Mouse (Mus musculus) megakaryocyte, embryonic 14.5 days (primary cell): ENCODE measurements around the gene Bhlhe41. TPM values are rescaled to one million over a fixed set of nuclear protein-coding genes. Genes with fewer than 3 reads are reported as not detected.

ENCODE experiments used
- H3K27me3 ChIP-seq: replicated peaks from 2 replicates; pipeline ENCODE3; 2012; ENCODE audit warnings: inconsistent platforms
- H3K36me3 ChIP-seq: replicated peaks from 2 replicates; pipeline ENCODE3; 2012; ENCODE audit warnings: low read length, inconsistent platforms, mixed read lengths
- H3K4me1 ChIP-seq: 2 replicates; pipeline ENCODE4 v1.6.1; 2012; ENCODE audit warnings: inconsistent platforms
- H3K4me3 ChIP-seq: replicated peaks from 2 replicates; pipeline ENCODE3; 2012; ENCODE audit warnings: moderate library complexity, mild to moderate bottlenecking, inconsistent platforms
- H3K9me3 ChIP-seq: 2 replicates; pipeline ENCODE4 v1.6.1; 2012; ENCODE audit warnings: inconsistent platforms
- FLI1 ChIP-seq: IDR thresholded peaks from 2 replicates; pipeline ENCODE4 v1.6.1; 2012; ENCODE audit warnings: low read length, inconsistent platforms, mixed read lengths
- GATA1 ChIP-seq: IDR thresholded peaks from 3 replicates; pipeline ENCODE4 v1.6.1; 2012; ENCODE audit warnings: mixed read lengths, low read length, inconsistent platforms, borderline replicate concordance
- polyA plus RNA-seq: library from polyadenylated mRNA; stranded (reverse); fragments of >175 nt; gene quantifications from 2 replicates; pipeline ENCODE4 v1.2.3, GENCODE M21; 2012; ENCODE audit warnings: low replicate concordance; ENCODE audit not compliant: insufficient read depth

The Bhlhe41 gene
- polyA plus RNA-seq, 1 experiment = 4.1 TPM

GRCm38 (mm10) chr6:145861462-145862227, 3.7 kb downstream of the Bhlhe41 start:
- Histone ChIP-seq H3K27me3 (peaks cover 42% of the 10 kb centered on the region), H3K4me3 (peak overlapping the region; percentile 97), H3K36me3 (peaks cover 21% of the 10 kb centered on the region), H3K4me1 (peaks cover 89% of the 10 kb centered on the region), H3K9me3 (no peaks in the 10 kb centered on the region)
- TF ChIP-seq GATA1 = no peak
- TF ChIP-seq FLI1 = no peak

DNA sequence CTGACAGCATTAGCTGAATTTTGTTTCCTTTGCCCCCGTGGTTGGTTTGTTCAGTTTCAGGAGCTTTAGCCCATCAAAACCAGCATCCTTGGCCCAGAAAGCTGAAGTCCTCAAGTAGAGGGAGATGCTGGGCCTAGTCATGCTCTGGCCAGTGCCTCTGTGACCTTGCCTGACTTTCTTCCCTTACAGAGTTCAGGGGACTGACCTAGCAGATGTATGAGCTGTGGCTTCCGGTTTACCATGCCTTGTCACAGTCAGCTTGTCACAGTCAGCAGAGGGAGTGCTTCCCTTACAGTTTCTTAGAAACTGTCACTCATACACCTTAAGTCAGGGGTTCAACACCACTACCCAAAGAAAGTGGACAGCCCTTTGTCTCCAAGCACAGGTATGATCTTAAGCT, 5.0 kb downstream of the Bhlhe41 start:
- Histone ChIP-seq H3K9me3 (no peaks in the 10 kb centered on the region), H3K4me1 (peaks cover 89% of the 10 kb centered on the region), H3K27me3 (peaks cover 29% of the 10 kb centered on the region), H3K36me3 (peaks cover 21% of the 10 kb centered on the region), H3K4me3 (peak overlapping the region; percentile 81)
- TF ChIP-seq GATA1 = no peak
- TF ChIP-seq FLI1 = peak; percentile 29; the same call in 1 of the 2 replicates

- TF ChIP-seq FLI1 (no peak), GATA1 (no peak)
- Histone ChIP-seq H3K4me3 (no peak overlapping the region), H3K9me3 (no peaks in the 10 kb centered on the region), H3K4me1 (peaks cover 84% of the 10 kb centered on the region), H3K36me3 (peaks cover 33% of the 10 kb centered on the region), H3K27me3 (peaks cover 9% of the 10 kb centered on the region)
These were observed 6.9 kb downstream of the Bhlhe41 start for GRCm38 (mm10) chr6:145858414-145858813.

GRCm38 (mm10) chr6:145857428-145857827, 7.9 kb downstream of the Bhlhe41 start:
- Histone ChIP-seq H3K4me1 (peaks cover 76% of the 10 kb centered on the region), H3K36me3 (peaks cover 43% of the 10 kb centered on the region), H3K9me3 (no peaks in the 10 kb centered on the region), H3K27me3 (no peaks in the 10 kb centered on the region), H3K4me3 (peak overlapping the region; percentile 59)
- TF ChIP-seq FLI1 (no peak), GATA1 (no peak)

DNA sequence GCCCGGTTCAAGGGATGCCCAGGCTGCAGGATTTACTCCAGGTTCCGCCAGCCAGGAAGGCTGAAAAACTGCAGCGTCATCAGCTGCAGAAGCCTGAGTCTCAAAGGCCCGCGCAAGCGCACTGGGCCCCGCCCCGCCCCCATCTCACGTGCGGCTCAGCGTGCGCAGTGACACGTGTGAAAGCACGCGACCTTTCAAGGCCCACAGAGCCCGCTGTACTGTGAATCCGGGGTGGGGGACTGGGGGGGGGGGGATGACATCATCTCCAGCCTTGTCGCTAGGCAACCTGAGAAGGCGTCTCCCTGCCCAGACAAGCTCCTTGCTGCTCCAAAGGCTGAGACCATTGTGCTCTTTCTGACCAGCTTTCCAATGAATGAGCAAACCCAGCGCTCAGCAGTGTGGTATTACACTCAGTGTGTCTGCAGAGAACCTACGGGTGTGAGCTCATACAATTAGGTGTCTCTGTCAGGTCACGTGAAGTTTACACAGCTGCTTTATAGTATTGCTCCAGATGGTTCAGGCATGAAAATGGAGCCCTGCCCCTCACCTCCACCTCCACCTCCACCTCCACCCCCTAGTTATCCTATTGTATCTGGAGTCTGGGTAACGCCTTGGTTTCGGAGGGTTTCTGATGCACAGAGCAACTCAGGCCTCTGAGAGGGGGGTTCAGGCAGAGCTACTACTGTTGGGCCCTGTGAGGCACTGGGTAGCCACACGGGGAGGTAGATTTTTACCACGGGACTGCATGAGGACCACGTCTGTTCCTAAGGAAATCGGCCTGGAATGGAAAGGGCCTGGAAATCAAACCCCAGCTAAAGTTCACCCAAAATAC, 9.4 kb downstream of the Bhlhe41 start:
- peaks cover 71% of the 10 kb centered on the region for H3K4me1 ChIP-seq
- TF ChIP-seq GATA1 (no peak), FLI1 (no peak)
- peaks cover 52% of the 10 kb centered on the region for H3K36me3 ChIP-seq
- H3K27me3 ChIP-seq = no peaks in the 10 kb centered on the region
- H3K9me3 ChIP-seq = no peaks in the 10 kb centered on the region
- peak overlapping the region; percentile 47 for H3K4me3 ChIP-seq

GRCm38 (mm10) chr6:145854756-145855155, 10.6 kb downstream of the Bhlhe41 start:
- H3K9me3 ChIP-seq = no peaks in the 10 kb centered on the region
- H3K27me3 ChIP-seq = no peaks in the 10 kb centered on the region
- no peak overlapping the region for H3K4me3 ChIP-seq
- TF ChIP-seq GATA1 (no peak), FLI1 (no peak)
- H3K4me1 ChIP-seq = peaks cover 62% of the 10 kb centered on the region
- peaks cover 57% of the 10 kb centered on the region for H3K36me3 ChIP-seq

DNA sequence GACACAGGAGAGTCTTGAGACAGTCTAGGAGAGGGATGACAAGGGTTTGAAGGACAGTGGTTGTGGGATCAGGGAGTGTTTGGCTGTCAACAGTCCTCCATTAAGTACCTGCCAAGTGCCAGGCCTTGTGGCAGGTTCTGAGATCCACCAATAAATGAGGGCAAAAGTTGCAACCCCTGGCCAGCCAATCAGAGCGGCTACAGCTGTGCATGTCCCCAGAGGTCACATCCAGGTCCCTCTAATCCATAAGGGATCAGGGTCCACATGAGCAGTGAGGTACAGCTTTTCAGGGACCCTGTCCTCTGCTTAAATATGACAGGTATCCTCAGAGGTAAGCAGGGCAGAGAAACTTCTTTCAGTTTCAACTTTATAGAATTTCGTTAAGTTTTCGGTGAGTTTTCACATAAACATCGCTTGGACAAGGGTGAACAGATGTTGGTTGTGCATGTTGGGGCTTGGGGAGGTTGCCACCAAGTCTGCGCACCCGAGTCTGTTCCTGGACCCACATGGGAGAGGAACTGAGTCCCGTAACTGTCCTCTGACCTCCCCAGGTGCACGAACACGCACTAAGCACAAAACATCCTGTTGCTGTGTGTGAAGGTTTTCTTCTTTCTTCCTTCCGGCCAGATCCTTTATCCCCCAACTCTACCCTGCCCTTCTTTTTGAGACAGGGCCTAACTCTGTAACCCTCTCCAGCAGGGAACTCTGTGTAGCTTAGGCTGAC, 11.8 kb downstream of the Bhlhe41 start:
- peaks cover 51% of the 10 kb centered on the region for H3K36me3 ChIP-seq
- no peaks in the 10 kb centered on the region for H3K27me3 ChIP-seq
- no peak overlapping the region for H3K4me3 ChIP-seq
- H3K9me3 ChIP-seq = no peaks in the 10 kb centered on the region
- TF ChIP-seq GATA1 = no peak
- no peak for TF ChIP-seq FLI1
- H3K4me1 ChIP-seq = peaks cover 52% of the 10 kb centered on the region

DNA sequence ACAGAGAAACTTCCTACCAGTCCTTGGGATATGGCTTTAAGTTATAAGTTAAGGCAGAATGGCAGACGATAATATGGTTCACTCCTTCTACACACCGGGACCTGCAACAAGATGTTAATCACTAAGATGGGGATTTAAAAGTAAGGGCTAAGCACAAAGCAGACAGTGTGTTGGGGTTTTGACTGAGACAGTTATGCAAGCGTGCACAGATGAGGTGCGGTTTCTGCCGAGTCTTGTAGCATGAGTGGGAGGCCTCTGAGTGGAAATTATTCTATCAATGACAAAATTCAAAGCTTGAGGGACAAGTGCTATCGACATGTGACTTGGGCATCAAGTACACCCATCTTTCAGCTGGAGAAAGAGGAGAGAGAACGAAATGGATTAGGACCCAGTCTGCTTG, 12.7 kb downstream of the Bhlhe41 start:
- H3K4me3 ChIP-seq = no peak overlapping the region
- no peaks in the 10 kb centered on the region for H3K9me3 ChIP-seq
- no peak for TF ChIP-seq GATA1
- TF ChIP-seq FLI1 = no peak
- H3K4me1 ChIP-seq = peaks cover 45% of the 10 kb centered on the region
- peaks cover 45% of the 10 kb centered on the region for H3K36me3 ChIP-seq
- no peaks in the 10 kb centered on the region for H3K27me3 ChIP-seq

GRCm38 (mm10) chr6:145851956-145852355, 13.4 kb downstream of the Bhlhe41 start:
- H3K9me3 ChIP-seq = no peaks in the 10 kb centered on the region
- no peak for TF ChIP-seq GATA1
- TF ChIP-seq FLI1 = no peak
- H3K4me3 ChIP-seq = no peak overlapping the region
- peaks cover 40% of the 10 kb centered on the region for H3K36me3 ChIP-seq
- no peaks in the 10 kb centered on the region for H3K27me3 ChIP-seq
- H3K4me1 ChIP-seq = peaks cover 42% of the 10 kb centered on the region

- H3K4me1 ChIP-seq = peaks cover 39% of the 10 kb centered on the region
- H3K27me3 ChIP-seq = no peaks in the 10 kb centered on the region
- H3K36me3 ChIP-seq = peaks cover 39% of the 10 kb centered on the region
- no peak for TF ChIP-seq FLI1
- no peak for TF ChIP-seq GATA1
- no peak overlapping the region for H3K4me3 ChIP-seq
- no peaks in the 10 kb centered on the region for H3K9me3 ChIP-seq
These were observed 14.6 kb downstream of the Bhlhe41 start for GRCm38 (mm10) chr6:145850789-145851188.
